In genomic region chr14:47876585-47876984, GRCm38 (mm10) we compare ENCODE assay signal across 21 mouse cellular contexts.
DNase-seq lines count a peak whose midpoint lies in the region; ATAC-seq and TF ChIP-seq lines count a peak whose summit lies in the region.
"Had no signal": no experiment of that assay in that cellular context is flagged by ENCODE, and none has a peak within 500 bp of the region (broad histone marks: within the 10 kb centered on the region; RNA-seq: fewer than 3 reads in every experiment).

No protein-coding gene starts in this region.

- H3K36me3 ChIP-seq in heart, embryonic 11.5 days (ENCODE audit: control insufficient read depth, insufficient read depth, low read length), result no peaks in the 10 kb centered on the region
- H3K36me3 ChIP-seq in lung, postnatal 0 days (ENCODE audit: insufficient read depth, low read length), result no peaks in the 10 kb centered on the region
- H3K36me3 ChIP-seq: embryonic facial prominence, embryonic 13.5 days; forebrain, embryonic 12.5 days; G1E; heart, embryonic 13.5 days; hindbrain, embryonic 15.5 days had no signal

- ATAC-seq in heart, embryonic 11.5 days (replicated peaks; ENCODE audit: insufficient number of reproducible peaks, low FRiP score, low TSS enrichment), result no peak
- ATAC-seq in lung, postnatal 0 days, result no peak
- peak; percentile 71 for ATAC-seq in common myeloid progenitor, adult 5-6 weeks (replicated peaks; ENCODE audit: low read depth, poor library complexity, severe bottlenecking)
- 0 out of 2 replicates have a peak, but pooled peaks have one; percentile 23 for ATAC-seq in megakaryocyte progenitor cell, adult 5-6 weeks (replicated peaks; ENCODE audit: poor library complexity)
- ATAC-seq: CD4-positive, CD25-positive, alpha-beta regulatory T cell, adult 4 months; forebrain, postnatal 0 days had no signal

- H3K4me2 ChIP-seq in heart, embryonic 11.5 days, result no peak overlapping the region
- no peak overlapping the region for H3K4me2 ChIP-seq in lung, postnatal 0 days (replicated peaks; ENCODE audit: low read depth, low read length)
- H3K4me2 ChIP-seq: embryonic facial prominence, embryonic 13.5 days; forebrain, embryonic 12.5 days; heart, embryonic 13.5 days; hindbrain, embryonic 15.5 days had no signal

- TF ChIP-seq CTCF in lung, postnatal 0 days (IDR thresholded peaks at IDR 0.05), result no peak

- no peak overlapping the region for H3K9ac ChIP-seq in heart, embryonic 11.5 days (ENCODE audit: low read depth, low read length)
- no peak overlapping the region for H3K9ac ChIP-seq in lung, postnatal 0 days (replicated peaks; ENCODE audit: low read depth)
- H3K9ac ChIP-seq: embryonic facial prominence, embryonic 13.5 days; forebrain, embryonic 12.5 days; forebrain, postnatal 0 days; heart, embryonic 13.5 days; hindbrain, embryonic 15.5 days had no signal

- peak; percentile 18 to 20 for DNase-seq in heart, postnatal 10 days
- peak; percentile 48 for DNase-seq in lung, postnatal 0 days (ENCODE audit: low spot score)
- DNase-seq in lung, adult 18-20 months, result no peak
- DNase-seq in frontal cortex, postnatal 36 days (ENCODE audit: low spot score in 2 of 2), result no peak
- DNase-seq: adrenal gland, postnatal 10 days; B cell, adult 2 months; cerebellum, adult 11 months; cerebellum, adult 8-10 months; cerebellum, postnatal 14 days; forebrain, postnatal 0 days; gastrocnemius, adult 2 months; gastrocnemius, postnatal 25 days had no signal

- TF ChIP-seq EP300 in lung, postnatal 0 days (IDR thresholded peaks at IDR 0.05), result no peak

- no peak overlapping the region for H3K27ac ChIP-seq in heart, embryonic 11.5 days (ENCODE audit: low read depth, low read length)
- no peak overlapping the region for H3K27ac ChIP-seq in lung, postnatal 0 days (ENCODE audit: low read length)
- H3K27ac ChIP-seq: embryonic facial prominence, embryonic 13.5 days; forebrain, embryonic 12.5 days; gastrocnemius, adult 2 months; heart, embryonic 13.5 days; hindbrain, embryonic 15.5 days had no signal

- intact Hi-C loops in heart, postnatal 10 days (cut with DNase I), result no loop called here

- no peaks in the 10 kb centered on the region for H3K9me3 ChIP-seq in heart, embryonic 11.5 days (replicated peaks; ENCODE audit: control insufficient read depth, low read length)
- no peaks in the 10 kb centered on the region for H3K9me3 ChIP-seq in lung, postnatal 0 days (ENCODE audit: low read length)
- H3K9me3 ChIP-seq: embryonic facial prominence, embryonic 13.5 days; forebrain, embryonic 12.5 days; G1E; heart, embryonic 13.5 days; hindbrain, embryonic 15.5 days had no signal

- 63% methylated on average over 5 of the region's 5 CpGs for WGBS in heart, embryonic 11.5 days (ENCODE audit: insufficient replicate concordance)
- 27% methylated on average over 5 of the region's 5 CpGs for WGBS in lung, postnatal 0 days

- H3K27me3 ChIP-seq in heart, embryonic 11.5 days (ENCODE audit: control insufficient read depth, insufficient read depth, low read length), result no peaks in the 10 kb centered on the region
- H3K27me3 ChIP-seq in lung, postnatal 0 days (replicated peaks; ENCODE audit: insufficient read depth, low read length), result no peaks in the 10 kb centered on the region
- H3K27me3 ChIP-seq: embryonic facial prominence, embryonic 13.5 days; forebrain, embryonic 12.5 days; heart, embryonic 13.5 days; hindbrain, embryonic 15.5 days had no signal

- H3K4me3 ChIP-seq in heart, embryonic 11.5 days (ENCODE audit: low read depth, low read length), result no peak overlapping the region
- H3K4me3 ChIP-seq in lung, postnatal 0 days (ENCODE audit: low read depth, low read length), result no peak overlapping the region
- H3K4me3 ChIP-seq: embryonic facial prominence, embryonic 13.5 days; forebrain, embryonic 12.5 days; gastrocnemius, adult 2 months; heart, embryonic 13.5 days; hindbrain, embryonic 15.5 days had no signal

- H3K4me1 ChIP-seq in heart, embryonic 11.5 days (ENCODE audit: control insufficient read depth, insufficient read depth, low read length), result no peaks in the 10 kb centered on the region
- H3K4me1 ChIP-seq in lung, postnatal 0 days (ENCODE audit: insufficient read depth, low read depth, low read length), result no peaks in the 10 kb centered on the region
- H3K4me1 ChIP-seq: embryonic facial prominence, embryonic 13.5 days; forebrain, embryonic 12.5 days; heart, embryonic 13.5 days; hindbrain, embryonic 15.5 days had no signal

Comparison
In these comparisons a context has a peak if more than half of its experiments do, and no peak if none do; other contexts are left out.
1. DNase-seq: peak in heart, postnatal 10 days (2 of 2) and lung, postnatal 0 days (single experiment); none in lung, adult 18-20 months (0 of 2) and frontal cortex, postnatal 36 days (0 of 2).
2. ATAC-seq: peak in common myeloid progenitor, adult 5-6 weeks (single experiment) and megakaryocyte progenitor cell, adult 5-6 weeks (single experiment); none in heart, embryonic 11.5 days (single experiment) and lung, postnatal 0 days (single experiment).